Mouse (Mus musculus): ENCODE measurements around the gene Tmem230. TPM values are rescaled to one million over a fixed set of nuclear protein-coding genes. Genes with fewer than 3 reads are reported as not detected.
A peak's percentile ranks its signal among the peaks of the same experiment; 100 is the strongest.
"Not testable (repeated sequence)": the region's sequence is repeated elsewhere in the genome, so short reads cannot be mapped to it uniquely, and the experiment has no call there.

Gene Tmem230
- polyA plus RNA-seq, 1 experiment = 67.0 TPM

- Histone ChIP-seq H3K4me1 (ENCODE audit: control insufficient read depth, insufficient read depth, low read length) (peaks cover 4% of the 10 kb centered on the region), H3K4me3 (replicated peaks; ENCODE audit: extremely low read depth, low read depth, low read length) (no peak overlapping the region)
- 53% methylated on average over 6 of the region's 6 CpGs for WGBS
- no peak for DNase-seq
- no peak for TF ChIP-seq POLR2A (IDR thresholded peaks at IDR 0.05; ENCODE audit: borderline replicate concordance, extremely low read depth, low read depth, low read length)
- TF ChIP-seq CTCF (IDR thresholded peaks at IDR 0.05; ENCODE audit: insufficient read depth, low read length) = no peak
Measured at GRCm38 (mm10) chr2:132262175-132262574, 14.6 kb upstream of the Tmem230 start.

- TF ChIP-seq CTCF (IDR thresholded peaks at IDR 0.05; ENCODE audit: insufficient read depth, low read length) (no peak), POLR2A (IDR thresholded peaks at IDR 0.05; ENCODE audit: borderline replicate concordance, extremely low read depth, low read depth, low read length) (no peak)
- WGBS = 90% methylated on average over 3 of the region's 3 CpGs
- no peaks in the 10 kb centered on the region; the same call in 1 of the 2 replicates for H3K4me1 ChIP-seq (ENCODE audit: control insufficient read depth, insufficient read depth, low read length)
- no peak for DNase-seq
- H3K4me3 ChIP-seq (replicated peaks; ENCODE audit: extremely low read depth, low read depth, low read length) = no peak overlapping the region
Measured at GRCm38 (mm10) chr2:132260601-132261000, 13.0 kb upstream of the Tmem230 start.

- Histone ChIP-seq H3K4me3 (replicated peaks; ENCODE audit: extremely low read depth, low read depth, low read length) (no peak overlapping the region), H3K4me1 (ENCODE audit: control insufficient read depth, insufficient read depth, low read length) (no peaks in the 10 kb centered on the region)
- DNase-seq = no peak
- WGBS = 89% methylated on average over 6 of the region's 6 CpGs
- TF ChIP-seq POLR2A (IDR thresholded peaks at IDR 0.05; ENCODE audit: borderline replicate concordance, extremely low read depth, low read depth, low read length) = no peak
- no peak for TF ChIP-seq CTCF (IDR thresholded peaks at IDR 0.05; ENCODE audit: insufficient read depth, low read length)
Measured at GRCm38 (mm10) chr2:132257350-132258068, 9.9 kb upstream of the Tmem230 start.

GRCm38 (mm10) chr2:132253603-132254002, 6.0 kb upstream of the Tmem230 start:
- DNase-seq = no peak
- H3K4me3 ChIP-seq (replicated peaks; ENCODE audit: extremely low read depth, low read depth, low read length) = peak overlapping the region; percentile 62
- WGBS = 1% methylated on average over 7 of the region's 7 CpGs
- TF ChIP-seq POLR2A (IDR thresholded peaks at IDR 0.05; ENCODE audit: borderline replicate concordance, extremely low read depth, low read depth, low read length) (no peak), CTCF (IDR thresholded peaks at IDR 0.05; ENCODE audit: insufficient read depth, low read length) (no peak)
- peaks cover 4% of the 10 kb centered on the region for H3K4me1 ChIP-seq (ENCODE audit: control insufficient read depth, insufficient read depth, low read length)

GRCm38 (mm10) chr2:132252542-132253528, 5.2 kb upstream of the Tmem230 start, which contains the start of gene Pcna:
Gene Pcna (minus strand): TSS chr2:132253314.
- H3K4me1 ChIP-seq (ENCODE audit: control insufficient read depth, insufficient read depth, low read length) = peaks cover 7% of the 10 kb centered on the region

GRCm38 (mm10) chr2:132251911-132252310, 4.3 kb upstream of the Tmem230 start:
- H3K4me1 ChIP-seq (ENCODE audit: control insufficient read depth, insufficient read depth, low read length) = peaks cover 9% of the 10 kb centered on the region
- WGBS = 2% methylated on average over 8 of the region's 8 CpGs
- peak overlapping the region; percentile 71 for H3K4me3 ChIP-seq (replicated peaks; ENCODE audit: extremely low read depth, low read depth, low read length)
- TF ChIP-seq POLR2A (IDR thresholded peaks at IDR 0.05; ENCODE audit: borderline replicate concordance, extremely low read depth, low read depth, low read length) (no peak), CTCF (IDR thresholded peaks at IDR 0.05; ENCODE audit: insufficient read depth, low read length) (no peak)
- DNase-seq = no peak

More at GRCm38 (mm10) chr2:132252542-132253528, 5.2 kb upstream of the Tmem230 start, which contains the start of gene Pcna:
- peak; percentile 95 for DNase-seq
- under 1% methylated on average over 79 of the region's 79 CpGs for WGBS
- TF ChIP-seq POLR2A (IDR thresholded peaks at IDR 0.05; ENCODE audit: borderline replicate concordance, extremely low read depth, low read depth, low read length) = peak; percentile 77
- TF ChIP-seq CTCF (IDR thresholded peaks at IDR 0.05; ENCODE audit: insufficient read depth, low read length) = no peak
- H3K4me3 ChIP-seq (replicated peaks; ENCODE audit: extremely low read depth, low read depth, low read length) = peak within 1 kb of the TSS; percentile 71

- Histone ChIP-seq H3K4me1 (ENCODE audit: control insufficient read depth, insufficient read depth, low read length) (peaks cover 7% of the 10 kb centered on the region), H3K4me3 (replicated peaks; ENCODE audit: extremely low read depth, low read depth, low read length) (no peak overlapping the region)
- TF ChIP-seq POLR2A (IDR thresholded peaks at IDR 0.05; ENCODE audit: borderline replicate concordance, extremely low read depth, low read depth, low read length) = no peak
- TF ChIP-seq CTCF (IDR thresholded peaks at IDR 0.05; ENCODE audit: insufficient read depth, low read length) = no peak
- WGBS = 81% methylated on average over 3 of the region's 3 CpGs
- DNase-seq = no peak
Measured at GRCm38 (mm10) chr2:132243370-132243769, 4.2 kb downstream of the Tmem230 start.

- peak; percentile 41 for DNase-seq
- 25% methylated on average over 10 of the region's 10 CpGs for WGBS
- H3K4me1 ChIP-seq (ENCODE audit: control insufficient read depth, insufficient read depth, low read length); H3K4me3 ChIP-seq (replicated peaks; ENCODE audit: extremely low read depth, low read depth, low read length): not testable (repeated sequence)
- TF ChIP-seq CTCF (IDR thresholded peaks at IDR 0.05; ENCODE audit: insufficient read depth, low read length) = peak; percentile 43; the same call in 1 of the 2 replicates
Measured at GRCm38 (mm10) chr2:132240457-132240856, 7.2 kb downstream of the Tmem230 start.

- not testable (repeated sequence) for H3K4me3 ChIP-seq (replicated peaks; ENCODE audit: extremely low read depth, low read depth, low read length); H3K4me1 ChIP-seq (ENCODE audit: control insufficient read depth, insufficient read depth, low read length); DNase-seq
- WGBS = 77% methylated on average over 3 of the region's 3 CpGs
Measured at GRCm38 (mm10) chr2:132239434-132239833, 8.2 kb downstream of the Tmem230 start.

Measured in lung, adult 2 months (tissue).